Mouse (Mus musculus) embryonic fibroblast, embryonic 13.5 days (primary cell): ENCODE results near the gene Gpr152.

Experiments used
- CTCF ChIP-seq: IDR thresholded peaks from 2 replicates; pipeline ENCODE4 v1.5.1; 2011; ENCODE audit warnings: mild to moderate bottlenecking, control low read depth, low read length, moderate library complexity, borderline replicate concordance; ENCODE audit not compliant: insufficient read depth
- POLR2A ChIP-seq: IDR thresholded peaks from 2 replicates; pipeline ENCODE4 v1.6.1; 2011; ENCODE audit warnings: low read depth, mild to moderate bottlenecking, control low read depth, low read length, moderate library complexity

DNA sequence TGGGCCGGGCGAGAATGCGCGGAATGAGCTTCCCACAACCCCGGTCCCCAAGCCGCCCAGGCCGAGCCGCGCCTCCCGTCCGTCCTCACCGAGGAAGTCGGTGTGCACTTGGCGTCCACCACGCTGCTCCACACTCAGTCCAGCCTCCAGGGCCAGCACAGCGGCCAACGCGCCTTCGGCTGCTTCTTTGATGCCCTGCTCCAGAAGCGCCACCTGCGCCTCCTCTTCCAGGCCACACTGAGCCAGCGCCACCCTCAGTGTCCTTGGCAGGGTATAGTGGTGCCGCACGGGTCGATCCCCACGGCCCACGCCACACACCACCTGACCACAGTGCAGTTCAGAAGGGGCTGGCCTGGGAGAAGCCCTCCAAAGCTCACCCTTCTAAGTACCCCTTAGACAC lies 30.2 kb downstream of the Gpr152 start:
- TF ChIP-seq POLR2A = no peak
- TF ChIP-seq CTCF = no peak
